Mouse (Mus musculus): ENCODE results near the gene Clec16a. TPM values are rescaled to one million over a fixed set of nuclear protein-coding genes. Genes with fewer than 3 reads are reported as not detected.

Gene Clec16a
- polyA plus RNA-seq, 1 experiment from 2014 or later = 65.7 TPM

GRCm38 (mm10) chr16:10719971-10720370 is 174.8 kb downstream of the Clec16a start:
- peak; percentile 55; the same call in 1 of the 2 replicates for ATAC-seq
- H3K4me2 ChIP-seq (replicated peaks) = no peak overlapping the region
- no peaks in the 10 kb centered on the region for H3K9me3 ChIP-seq
- H3K27me3 ChIP-seq = no peaks in the 10 kb centered on the region
- no peak overlapping the region for H3K9ac ChIP-seq (replicated peaks)
- no peak overlapping the region for H3K27ac ChIP-seq
- WGBS = 60% methylated on average over 6 of the region's 6 CpGs
- no peaks in the 10 kb centered on the region for H3K36me3 ChIP-seq
- H3K4me1 ChIP-seq (replicated peaks) = 0 out of 2 replicates have a peak, but pooled peaks cover 6% of the 10 kb centered on the region
- no peak overlapping the region for H3K4me3 ChIP-seq (replicated peaks)

GRCm38 (mm10) chr16:10722882-10723544 is 177.9 kb downstream of the Clec16a start:
- H3K4me1 ChIP-seq (replicated peaks) = 0 out of 2 replicates have a peak, but pooled peaks cover 8% of the 10 kb centered on the region
- no peaks in the 10 kb centered on the region for H3K9me3 ChIP-seq
- H3K9ac ChIP-seq (replicated peaks) = no peak overlapping the region
- ATAC-seq = no peak
- 62% methylated on average over 1 of the region's 1 CpGs for WGBS
- H3K27me3 ChIP-seq = no peaks in the 10 kb centered on the region
- H3K36me3 ChIP-seq = no peaks in the 10 kb centered on the region
- H3K4me3 ChIP-seq (replicated peaks) = no peak overlapping the region
- no peak overlapping the region for H3K27ac ChIP-seq
- H3K4me2 ChIP-seq (replicated peaks) = no peak overlapping the region

DNA sequence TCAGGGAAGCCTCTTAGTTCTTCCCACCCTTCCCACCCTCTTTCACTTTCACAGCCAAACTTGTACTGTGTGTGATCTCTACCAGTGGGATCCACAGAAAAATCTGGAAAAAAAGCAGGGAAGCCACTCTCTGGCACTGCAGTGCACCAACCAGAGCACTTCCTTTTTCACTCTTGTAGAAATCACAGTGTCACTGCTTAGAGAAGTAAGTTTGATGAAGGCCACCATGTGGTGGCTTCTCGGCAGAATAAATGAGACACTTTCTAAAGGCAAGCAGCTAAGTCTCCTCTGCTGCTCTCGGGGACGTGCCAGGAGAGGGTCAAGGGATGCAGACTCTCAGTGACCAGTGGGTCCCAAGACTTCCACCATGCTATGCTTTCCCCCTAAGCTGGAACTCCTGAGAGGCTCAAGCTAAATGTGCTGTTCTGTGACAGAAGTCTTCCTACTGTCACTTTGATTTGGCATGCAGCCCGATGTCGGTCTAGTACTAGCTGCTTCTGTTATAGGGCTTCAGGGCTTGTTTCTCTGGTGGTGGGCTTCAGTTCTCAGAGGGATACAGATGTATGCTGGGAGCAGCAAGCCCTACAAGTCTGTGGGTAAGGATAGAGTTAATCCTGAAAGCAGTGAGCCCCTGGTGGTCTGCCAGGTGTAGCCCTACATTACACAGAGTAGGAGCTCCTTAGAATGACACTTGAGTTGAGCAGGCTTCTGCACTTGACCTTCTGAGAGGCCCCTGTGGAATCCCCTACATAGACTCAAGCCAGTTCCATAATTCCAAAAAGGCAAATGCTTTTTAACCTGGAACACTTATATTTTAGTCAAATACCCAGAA is 178.9 kb downstream of the Clec16a start:
- no peak overlapping the region for H3K27ac ChIP-seq
- no peaks in the 10 kb centered on the region for H3K9me3 ChIP-seq
- no peak overlapping the region for H3K4me2 ChIP-seq (replicated peaks)
- no peaks in the 10 kb centered on the region for H3K27me3 ChIP-seq
- peaks cover 16% of the 10 kb centered on the region; the same call in 1 of the 2 replicates for H3K4me1 ChIP-seq (replicated peaks)
- no peak overlapping the region for H3K9ac ChIP-seq (replicated peaks)
- 86% methylated on average over 5 of the region's 5 CpGs for WGBS
- no peak overlapping the region for H3K4me3 ChIP-seq (replicated peaks)
- no peaks in the 10 kb centered on the region for H3K36me3 ChIP-seq
- ATAC-seq = no peak

- H3K4me2 ChIP-seq (replicated peaks) = no peak overlapping the region
Observed at GRCm38 (mm10) chr16:10725156-10725555, 180.0 kb downstream of the Clec16a start.

DNA sequence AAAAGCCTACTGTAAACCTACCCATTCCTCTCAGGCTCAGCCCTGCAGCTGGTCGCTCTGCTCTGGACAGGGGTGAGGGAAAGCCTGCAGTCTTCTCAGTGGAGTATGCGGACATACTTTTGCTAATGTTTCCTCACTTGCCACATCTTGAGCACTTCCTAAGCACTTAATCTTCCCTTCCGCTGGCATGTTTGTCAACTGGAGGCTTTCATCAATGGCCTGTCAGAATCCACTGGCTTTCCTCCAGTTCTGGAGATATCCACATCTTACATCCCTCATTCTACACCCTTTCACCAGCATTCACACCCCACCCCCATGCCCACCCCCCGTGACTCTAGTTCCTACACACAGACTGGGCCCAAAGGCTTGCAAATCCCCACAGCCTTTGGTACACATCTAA is 182.5 kb downstream of the Clec16a start:
- H3K27ac ChIP-seq = no peak overlapping the region
- H3K36me3 ChIP-seq = peaks cover 4% of the 10 kb centered on the region; the same call in 1 of the 2 replicates
- H3K9ac ChIP-seq (replicated peaks) = no peak overlapping the region
- no peak overlapping the region for H3K4me2 ChIP-seq (replicated peaks)
- no peaks in the 10 kb centered on the region for H3K27me3 ChIP-seq
- H3K4me1 ChIP-seq (replicated peaks) = peaks cover 13% of the 10 kb centered on the region; the same call in 1 of the 2 replicates
- WGBS = 86% methylated on average over 4 of the region's 4 CpGs
- ATAC-seq = no peak
- no peaks in the 10 kb centered on the region for H3K9me3 ChIP-seq
- H3K4me3 ChIP-seq (replicated peaks) = no peak overlapping the region

More at GRCm38 (mm10) chr16:10725156-10725555, 180.0 kb downstream of the Clec16a start:
- Histone ChIP-seq H3K4me3 (replicated peaks) (no peak overlapping the region), H3K27ac (no peak overlapping the region), H3K9ac (replicated peaks) (no peak overlapping the region), H3K9me3 (no peaks in the 10 kb centered on the region), H3K27me3 (no peaks in the 10 kb centered on the region), H3K36me3 (no peaks in the 10 kb centered on the region), H3K4me1 (replicated peaks) (peaks cover 13% of the 10 kb centered on the region; the same call in 1 of the 2 replicates)
- ATAC-seq = no peak
- 59% methylated on average over 2 of the region's 2 CpGs for WGBS

GRCm38 (mm10) chr16:10728886-10729285 is 183.7 kb downstream of the Clec16a start:
- Histone ChIP-seq H3K27me3 (no peaks in the 10 kb centered on the region), H3K36me3 (peaks cover 4% of the 10 kb centered on the region; the same call in 1 of the 2 replicates), H3K4me1 (replicated peaks) (peaks cover 10% of the 10 kb centered on the region; the same call in 1 of the 2 replicates), H3K9ac (replicated peaks) (no peak overlapping the region), H3K27ac (no peak overlapping the region), H3K4me3 (replicated peaks) (no peak overlapping the region), H3K9me3 (no peaks in the 10 kb centered on the region), H3K4me2 (replicated peaks) (no peak overlapping the region)
- WGBS = 65% methylated on average over 3 of the region's 3 CpGs
- ATAC-seq = no peak

DNA sequence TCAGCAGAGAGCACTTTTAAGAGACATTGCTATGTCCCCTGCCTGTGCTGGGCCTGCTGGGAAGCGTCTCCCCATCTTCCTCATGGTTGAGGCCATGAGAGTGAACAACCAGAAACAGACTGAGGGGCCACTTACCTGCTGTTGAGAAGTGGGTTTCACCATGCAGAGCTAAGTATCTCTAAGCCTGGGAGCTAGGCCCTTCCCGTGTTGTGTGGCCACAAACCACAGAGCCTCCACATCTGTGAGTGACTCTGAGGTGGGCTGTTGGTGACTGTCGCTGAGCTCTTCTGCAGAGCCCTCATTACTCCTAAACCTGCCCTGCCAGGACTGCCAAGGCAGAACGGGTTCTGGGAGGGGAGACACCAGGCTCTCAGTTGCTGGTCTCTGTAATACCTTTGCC is 185.8 kb downstream of the Clec16a start:
- Histone ChIP-seq H3K4me1 (replicated peaks) (peaks cover 10% of the 10 kb centered on the region; the same call in 1 of the 2 replicates), H3K27ac (no peak overlapping the region), H3K4me3 (replicated peaks) (no peak overlapping the region), H3K36me3 (peaks cover 4% of the 10 kb centered on the region; the same call in 1 of the 2 replicates), H3K9ac (replicated peaks) (no peak overlapping the region), H3K4me2 (replicated peaks) (no peak overlapping the region), H3K27me3 (no peaks in the 10 kb centered on the region), H3K9me3 (no peaks in the 10 kb centered on the region)
- WGBS = 88% methylated on average over 4 of the region's 4 CpGs
- ATAC-seq = no peak

- H3K9me3 ChIP-seq = no peaks in the 10 kb centered on the region
- no peak for ATAC-seq
- H3K4me3 ChIP-seq (replicated peaks) = no peak overlapping the region
- peaks cover 10% of the 10 kb centered on the region; the same call in 1 of the 2 replicates for H3K4me1 ChIP-seq (replicated peaks)
- H3K27me3 ChIP-seq = no peaks in the 10 kb centered on the region
- peaks cover 4% of the 10 kb centered on the region; the same call in 1 of the 2 replicates for H3K36me3 ChIP-seq
- no peak overlapping the region for H3K9ac ChIP-seq (replicated peaks)
- H3K27ac ChIP-seq = no peak overlapping the region
- no peak overlapping the region for H3K4me2 ChIP-seq (replicated peaks)
- 76% methylated on average over 4 of the region's 4 CpGs for WGBS
Observed at GRCm38 (mm10) chr16:10731785-10732184, 186.6 kb downstream of the Clec16a start.

GRCm38 (mm10) chr16:10732421-10732820 is 187.3 kb downstream of the Clec16a start:
- H3K36me3 ChIP-seq = peaks cover 4% of the 10 kb centered on the region; the same call in 1 of the 2 replicates
- no peak overlapping the region for H3K9ac ChIP-seq (replicated peaks)
- H3K4me3 ChIP-seq (replicated peaks) = no peak overlapping the region
- WGBS = 85% methylated on average over 5 of the region's 5 CpGs
- peaks cover 10% of the 10 kb centered on the region; the same call in 1 of the 2 replicates for H3K4me1 ChIP-seq (replicated peaks)
- no peak overlapping the region for H3K27ac ChIP-seq
- ATAC-seq = no peak
- H3K9me3 ChIP-seq = no peaks in the 10 kb centered on the region
- H3K27me3 ChIP-seq = no peaks in the 10 kb centered on the region
- no peak overlapping the region for H3K4me2 ChIP-seq (replicated peaks)

DNA sequence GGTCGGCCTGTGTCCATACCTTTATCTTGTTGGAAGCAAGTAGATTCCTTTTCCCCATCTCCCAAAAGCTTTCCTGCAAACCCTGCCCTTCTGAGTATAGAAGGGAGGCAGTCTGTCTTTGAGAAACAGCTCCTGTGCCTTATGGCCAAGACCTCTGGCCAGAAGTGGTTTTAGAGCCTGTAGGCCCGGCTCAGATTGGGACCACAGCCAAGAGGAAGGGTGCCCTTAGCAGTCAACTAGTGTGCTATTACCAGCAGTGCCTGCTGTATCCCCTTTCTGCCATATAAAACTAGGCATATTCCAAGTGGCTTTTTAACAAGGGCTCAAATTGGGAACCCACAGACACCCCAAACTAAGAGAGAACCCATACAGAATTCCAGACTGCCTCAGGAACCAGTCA is 190.6 kb downstream of the Clec16a start:
- no peak overlapping the region for H3K27ac ChIP-seq
- H3K9ac ChIP-seq (replicated peaks) = no peak overlapping the region
- 86% methylated on average over 2 of the region's 2 CpGs for WGBS
- H3K4me2 ChIP-seq (replicated peaks) = no peak overlapping the region
- peaks cover 3% of the 10 kb centered on the region; the same call in 1 of the 2 replicates for H3K4me1 ChIP-seq (replicated peaks)
- H3K9me3 ChIP-seq = no peaks in the 10 kb centered on the region
- H3K36me3 ChIP-seq = peaks cover 4% of the 10 kb centered on the region; the same call in 1 of the 2 replicates
- H3K4me3 ChIP-seq (replicated peaks) = no peak overlapping the region
- no peaks in the 10 kb centered on the region for H3K27me3 ChIP-seq
- ATAC-seq = no peak

GRCm38 (mm10) chr16:10736364-10736763 is 191.2 kb downstream of the Clec16a start:
- no peak overlapping the region for H3K27ac ChIP-seq
- peaks cover 4% of the 10 kb centered on the region; the same call in 1 of the 2 replicates for H3K36me3 ChIP-seq
- H3K4me3 ChIP-seq (replicated peaks) = no peak overlapping the region
- no peaks in the 10 kb centered on the region for H3K27me3 ChIP-seq
- peaks cover 3% of the 10 kb centered on the region; the same call in 1 of the 2 replicates for H3K4me1 ChIP-seq (replicated peaks)
- H3K9me3 ChIP-seq = no peaks in the 10 kb centered on the region
- H3K9ac ChIP-seq (replicated peaks) = no peak overlapping the region
- no peak overlapping the region for H3K4me2 ChIP-seq (replicated peaks)
- WGBS = 56% methylated on average over 10 of the region's 10 CpGs
- no peak for ATAC-seq

DNA sequence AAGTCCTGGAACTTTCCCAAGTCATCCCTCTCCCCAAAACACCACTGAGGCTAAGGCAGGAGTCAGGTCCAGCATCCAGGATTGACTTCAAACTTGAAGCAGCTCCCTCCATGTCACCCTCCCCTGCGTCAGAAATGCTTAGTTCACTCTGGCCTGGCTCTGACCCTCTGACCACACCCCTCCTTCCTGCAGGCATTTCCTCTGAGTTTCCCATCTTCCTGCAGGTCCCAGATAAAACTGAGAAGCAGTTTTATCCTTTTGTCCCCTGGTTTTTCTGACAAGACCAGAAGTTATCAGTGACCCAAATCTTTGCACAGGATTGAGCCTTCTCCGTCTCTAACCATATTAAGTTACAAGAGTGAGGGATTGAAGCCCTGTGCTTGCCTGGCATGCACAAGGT is 192.4 kb downstream of the Clec16a start:
- 75% methylated on average over 2 of the region's 2 CpGs for WGBS
- Histone ChIP-seq H3K9ac (replicated peaks) (no peak overlapping the region), H3K27me3 (no peaks in the 10 kb centered on the region), H3K36me3 (no peaks in the 10 kb centered on the region), H3K4me1 (replicated peaks) (peaks cover 3% of the 10 kb centered on the region; the same call in 1 of the 2 replicates), H3K4me2 (replicated peaks) (no peak overlapping the region), H3K27ac (no peak overlapping the region), H3K4me3 (replicated peaks) (no peak overlapping the region), H3K9me3 (no peaks in the 10 kb centered on the region)
- ATAC-seq = no peak
